Mouse (Mus musculus): ENCODE measurements around the gene Itpk1. TPM values are rescaled to one million over a fixed set of nuclear protein-coding genes. Genes with fewer than 3 reads are reported as not detected.
A peak's percentile ranks its signal among the peaks of the same experiment; 100 is the strongest.

Gene Itpk1
- polyA plus RNA-seq, 1 experiment: 34.2 TPM

DNA sequence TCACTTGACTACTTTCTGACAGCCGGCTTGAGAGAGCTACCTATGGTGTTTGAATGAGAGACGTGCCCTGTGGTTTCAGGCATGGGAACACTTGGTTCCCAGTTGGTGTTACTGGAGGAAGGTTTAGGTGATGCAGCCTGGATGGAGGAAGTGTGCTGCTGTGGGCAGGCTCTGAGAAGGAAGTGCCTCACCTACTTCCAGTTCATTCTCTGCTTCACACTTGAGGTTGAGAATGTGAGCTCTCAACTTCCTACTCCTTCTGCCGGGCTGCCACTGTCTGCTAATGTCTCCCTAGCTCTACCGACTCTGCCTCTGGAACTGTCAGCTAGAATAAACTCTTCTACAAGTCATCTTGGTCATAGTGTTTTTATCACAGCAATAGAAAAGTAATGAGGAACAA lies 83.5 kb downstream of the Itpk1 start:
- H3K27ac ChIP-seq (ENCODE audit: control insufficient read depth, insufficient read depth, low read length): no peak overlapping the region

DNA sequence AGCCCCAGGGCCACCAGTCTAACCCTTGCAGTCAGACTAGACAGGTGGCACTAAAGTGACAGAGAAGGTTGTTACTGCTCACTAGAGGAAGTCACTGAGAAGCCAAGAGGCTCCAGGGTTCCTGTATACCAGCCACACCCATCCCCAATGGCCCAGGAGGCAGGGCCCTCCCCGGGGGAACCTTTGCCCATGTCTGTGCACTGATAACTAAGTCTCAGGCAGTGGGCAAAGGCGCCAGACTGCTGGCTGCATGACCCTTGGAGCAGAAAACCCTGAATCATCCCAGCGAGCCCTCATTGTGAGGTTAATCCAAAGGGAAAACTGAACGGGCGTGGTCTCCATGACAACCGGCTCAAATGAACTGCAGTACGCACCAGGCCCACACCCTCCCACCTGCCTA lies 84.8 kb downstream of the Itpk1 start:
- no peaks in the 10 kb centered on the region for H3K27me3 ChIP-seq (ENCODE audit: control insufficient read depth, insufficient read depth, low read length)
- TF ChIP-seq CTCF (IDR thresholded peaks at IDR 0.05; ENCODE audit: borderline replicate concordance, control insufficient read depth, extremely low read depth, insufficient read depth, low read length, poor library complexity): no peak
- no peak for TF ChIP-seq POLR2A (IDR thresholded peaks at IDR 0.05; ENCODE audit: control insufficient read depth, extremely low read depth, insufficient read depth, low read length, poor library complexity)
- H3K4me3 ChIP-seq (ENCODE audit: control insufficient read depth, insufficient read depth, low read length): no peak overlapping the region
- no peak overlapping the region for H3K27ac ChIP-seq (ENCODE audit: control insufficient read depth, insufficient read depth, low read length)
- DNase-seq: no peak
- H3K4me1 ChIP-seq (replicated peaks; ENCODE audit: control insufficient read depth, insufficient read depth, low read length): peaks cover 26% of the 10 kb centered on the region
- H3K36me3 ChIP-seq (ENCODE audit: control insufficient read depth, insufficient read depth, low read length): no peaks in the 10 kb centered on the region
- 77% methylated on average over 7 of the region's 7 CpGs for WGBS

More for the DNA sequence above, 83.5 kb downstream of the Itpk1 start:
- Histone ChIP-seq H3K4me3 (ENCODE audit: control insufficient read depth, insufficient read depth, low read length) (no peak overlapping the region), H3K36me3 (ENCODE audit: control insufficient read depth, insufficient read depth, low read length) (no peaks in the 10 kb centered on the region), H3K4me1 (replicated peaks; ENCODE audit: control insufficient read depth, insufficient read depth, low read length) (peaks cover 26% of the 10 kb centered on the region), H3K27me3 (ENCODE audit: control insufficient read depth, insufficient read depth, low read length) (no peaks in the 10 kb centered on the region)
- DNase-seq: no peak
- TF ChIP-seq CTCF (IDR thresholded peaks at IDR 0.05; ENCODE audit: borderline replicate concordance, control insufficient read depth, extremely low read depth, insufficient read depth, low read length, poor library complexity) (no peak), POLR2A (IDR thresholded peaks at IDR 0.05; ENCODE audit: control insufficient read depth, extremely low read depth, insufficient read depth, low read length, poor library complexity) (no peak)
- 80% methylated on average over 4 of the region's 4 CpGs for WGBS

DNA sequence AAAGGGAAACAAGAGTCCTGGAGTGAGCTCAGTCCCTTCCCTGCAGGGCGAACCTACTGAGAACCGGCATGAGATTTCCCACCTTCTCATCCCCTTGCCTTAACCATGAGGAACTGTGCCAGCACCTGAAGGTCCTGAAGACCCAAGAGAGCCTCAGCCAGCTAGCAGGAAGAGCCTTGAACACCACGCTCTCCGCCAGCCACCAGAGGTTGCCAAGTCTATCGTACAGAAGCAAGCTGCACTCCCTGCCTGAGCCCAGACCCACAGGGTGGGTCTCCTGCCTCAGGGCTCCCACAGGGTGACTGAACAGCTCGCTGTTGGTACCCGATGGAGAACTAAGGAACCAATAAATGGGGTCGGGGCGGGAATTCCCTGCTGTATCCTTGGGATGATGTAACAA lies 86.6 kb downstream of the Itpk1 start:
- H3K27me3 ChIP-seq (ENCODE audit: control insufficient read depth, insufficient read depth, low read length): no peaks in the 10 kb centered on the region
- 81% methylated on average over 9 of the region's 9 CpGs for WGBS
- no peaks in the 10 kb centered on the region for H3K36me3 ChIP-seq (ENCODE audit: control insufficient read depth, insufficient read depth, low read length)
- H3K27ac ChIP-seq (ENCODE audit: control insufficient read depth, insufficient read depth, low read length): no peak overlapping the region
- TF ChIP-seq POLR2A (IDR thresholded peaks at IDR 0.05; ENCODE audit: control insufficient read depth, extremely low read depth, insufficient read depth, low read length, poor library complexity) (no peak), CTCF (IDR thresholded peaks at IDR 0.05; ENCODE audit: borderline replicate concordance, control insufficient read depth, extremely low read depth, insufficient read depth, low read length, poor library complexity) (no peak)
- peaks cover 33% of the 10 kb centered on the region for H3K4me1 ChIP-seq (replicated peaks; ENCODE audit: control insufficient read depth, insufficient read depth, low read length)
- no peak overlapping the region for H3K4me3 ChIP-seq (ENCODE audit: control insufficient read depth, insufficient read depth, low read length)
- DNase-seq: no peak

DNA sequence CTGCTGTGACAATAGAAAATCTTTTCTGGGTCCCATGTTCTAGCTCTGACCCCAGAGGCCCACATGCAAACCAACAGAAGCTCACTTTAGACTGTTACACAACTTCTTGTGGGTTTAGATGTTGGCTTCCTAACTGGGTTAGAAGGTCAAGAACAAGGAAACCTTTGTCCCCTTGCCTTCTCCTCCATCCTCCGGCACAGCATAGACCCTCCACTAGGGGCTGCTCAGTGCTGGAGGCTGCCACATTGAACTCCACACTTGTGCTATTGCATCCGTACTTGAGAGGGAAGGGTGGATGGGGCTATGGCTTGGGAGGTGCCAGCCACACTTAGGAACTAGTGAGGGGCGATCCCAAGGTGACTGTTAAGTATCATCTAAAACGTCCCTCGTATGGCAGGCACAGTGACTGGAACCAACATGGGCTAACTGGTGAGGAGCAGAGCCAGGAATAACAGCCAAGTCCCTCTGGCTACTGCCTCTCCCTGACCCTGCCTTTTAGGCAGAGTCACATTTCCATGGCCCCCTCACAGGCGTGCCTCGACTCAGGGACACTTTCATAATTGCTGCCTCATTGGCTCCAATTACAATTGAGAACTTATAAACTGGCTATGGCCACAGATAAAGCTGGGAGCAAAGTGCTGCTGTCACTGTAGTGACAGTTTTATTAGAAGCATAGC lies 87.7 kb downstream of the Itpk1 start:
- no peak for TF ChIP-seq CTCF (IDR thresholded peaks at IDR 0.05; ENCODE audit: borderline replicate concordance, control insufficient read depth, extremely low read depth, insufficient read depth, low read length, poor library complexity)
- TF ChIP-seq POLR2A (IDR thresholded peaks at IDR 0.05; ENCODE audit: control insufficient read depth, extremely low read depth, insufficient read depth, low read length, poor library complexity): no peak
- DNase-seq: no peak
- peaks cover 31% of the 10 kb centered on the region for H3K4me1 ChIP-seq (replicated peaks; ENCODE audit: control insufficient read depth, insufficient read depth, low read length)
- no peak overlapping the region for H3K4me3 ChIP-seq (ENCODE audit: control insufficient read depth, insufficient read depth, low read length)
- no peaks in the 10 kb centered on the region for H3K36me3 ChIP-seq (ENCODE audit: control insufficient read depth, insufficient read depth, low read length)
- no peak overlapping the region for H3K27ac ChIP-seq (ENCODE audit: control insufficient read depth, insufficient read depth, low read length)
- H3K27me3 ChIP-seq (ENCODE audit: control insufficient read depth, insufficient read depth, low read length): no peaks in the 10 kb centered on the region
- WGBS: 90% methylated on average over 7 of the region's 7 CpGs

DNA sequence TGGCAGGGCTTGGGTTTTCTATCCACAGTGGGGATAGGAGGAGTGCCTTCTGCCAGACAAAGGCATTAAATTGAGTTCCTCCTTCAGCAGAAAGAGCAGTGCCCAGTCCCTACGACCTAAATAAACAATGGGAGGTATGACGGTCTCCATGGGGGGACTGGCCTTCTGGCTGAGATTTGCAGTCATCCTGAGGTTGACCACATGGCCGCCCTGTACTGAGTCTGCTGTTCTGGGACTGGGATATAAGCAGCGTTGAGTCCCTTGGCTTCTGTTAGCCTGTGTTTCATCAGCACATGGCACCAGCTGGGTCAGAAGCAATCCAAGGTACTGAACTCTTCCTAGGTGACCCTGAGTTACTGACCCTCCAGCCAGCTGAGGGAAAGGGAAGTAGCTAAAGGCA lies 88.5 kb downstream of the Itpk1 start:
- no peak overlapping the region for H3K27ac ChIP-seq (ENCODE audit: control insufficient read depth, insufficient read depth, low read length)
- no peak for DNase-seq
- H3K4me3 ChIP-seq (ENCODE audit: control insufficient read depth, insufficient read depth, low read length): no peak overlapping the region
- WGBS: 87% methylated on average over 4 of the region's 4 CpGs
- H3K36me3 ChIP-seq (ENCODE audit: control insufficient read depth, insufficient read depth, low read length): no peaks in the 10 kb centered on the region
- no peak for TF ChIP-seq POLR2A (IDR thresholded peaks at IDR 0.05; ENCODE audit: control insufficient read depth, extremely low read depth, insufficient read depth, low read length, poor library complexity)
- TF ChIP-seq CTCF (IDR thresholded peaks at IDR 0.05; ENCODE audit: borderline replicate concordance, control insufficient read depth, extremely low read depth, insufficient read depth, low read length, poor library complexity): no peak
- peaks cover 34% of the 10 kb centered on the region for H3K4me1 ChIP-seq (replicated peaks; ENCODE audit: control insufficient read depth, insufficient read depth, low read length)
- H3K27me3 ChIP-seq (ENCODE audit: control insufficient read depth, insufficient read depth, low read length): no peaks in the 10 kb centered on the region

DNA sequence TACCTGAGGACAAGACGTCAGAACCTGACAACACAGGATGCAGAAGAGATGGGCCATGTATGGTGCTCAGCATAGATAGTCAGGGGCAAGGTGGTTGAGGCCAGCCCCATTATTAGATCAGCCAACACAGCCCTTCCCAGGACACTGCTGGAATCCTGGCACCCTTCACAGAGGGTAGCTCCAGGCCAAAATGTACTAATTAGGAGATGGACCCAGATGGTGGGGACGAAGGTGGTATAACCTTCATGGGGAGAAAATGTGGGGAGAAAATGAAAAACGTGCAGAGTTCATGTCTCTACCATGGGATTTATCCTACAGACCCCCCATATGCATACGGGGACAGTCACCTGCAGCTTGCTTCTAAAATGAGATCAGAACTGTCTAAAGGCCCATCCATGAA lies 91.3 kb downstream of the Itpk1 start:
- Histone ChIP-seq H3K36me3 (ENCODE audit: control insufficient read depth, insufficient read depth, low read length) (no peaks in the 10 kb centered on the region), H3K4me1 (replicated peaks; ENCODE audit: control insufficient read depth, insufficient read depth, low read length) (peaks cover 29% of the 10 kb centered on the region), H3K27me3 (ENCODE audit: control insufficient read depth, insufficient read depth, low read length) (no peaks in the 10 kb centered on the region), H3K27ac (ENCODE audit: control insufficient read depth, insufficient read depth, low read length) (no peak overlapping the region; the same call in 1 of the 2 replicates), H3K4me3 (ENCODE audit: control insufficient read depth, insufficient read depth, low read length) (no peak overlapping the region)
- WGBS: 90% methylated on average over 4 of the region's 4 CpGs
- DNase-seq: no peak
- TF ChIP-seq CTCF (IDR thresholded peaks at IDR 0.05; ENCODE audit: borderline replicate concordance, control insufficient read depth, extremely low read depth, insufficient read depth, low read length, poor library complexity): no peak
- no peak for TF ChIP-seq POLR2A (IDR thresholded peaks at IDR 0.05; ENCODE audit: control insufficient read depth, extremely low read depth, insufficient read depth, low read length, poor library complexity)

DNA sequence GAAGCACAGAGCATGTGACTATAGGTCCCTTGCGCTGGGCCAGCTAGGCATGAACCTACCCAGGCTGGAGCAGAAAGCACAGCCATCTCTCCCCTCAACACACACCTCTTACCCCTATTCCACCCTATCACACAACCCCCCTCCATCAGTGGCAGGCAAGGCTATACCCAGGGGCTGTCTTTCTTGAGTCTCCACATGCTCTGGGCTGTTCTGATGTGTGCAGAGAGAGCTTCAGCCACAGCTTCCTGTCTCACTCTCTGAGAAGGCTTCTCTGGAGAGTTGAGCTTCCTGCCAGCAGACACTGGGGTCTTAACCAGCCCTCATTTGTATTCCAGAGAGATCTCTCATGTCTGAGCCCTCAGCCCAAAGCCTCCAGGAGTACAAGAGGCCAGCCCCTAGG lies 92.3 kb downstream of the Itpk1 start:
- no peaks in the 10 kb centered on the region for H3K27me3 ChIP-seq (ENCODE audit: control insufficient read depth, insufficient read depth, low read length)
- H3K27ac ChIP-seq (ENCODE audit: control insufficient read depth, insufficient read depth, low read length): peak overlapping the region; percentile 73
- DNase-seq: peak; percentile 64
- 16% methylated on average over 1 of the region's 1 CpGs for WGBS
- H3K4me1 ChIP-seq (replicated peaks; ENCODE audit: control insufficient read depth, insufficient read depth, low read length): peaks cover 29% of the 10 kb centered on the region
- H3K36me3 ChIP-seq (ENCODE audit: control insufficient read depth, insufficient read depth, low read length): no peaks in the 10 kb centered on the region
- no peak for TF ChIP-seq CTCF (IDR thresholded peaks at IDR 0.05; ENCODE audit: borderline replicate concordance, control insufficient read depth, extremely low read depth, insufficient read depth, low read length, poor library complexity)
- peak; percentile 41; the same call in 1 of the 2 replicates for TF ChIP-seq POLR2A (IDR thresholded peaks at IDR 0.05; ENCODE audit: control insufficient read depth, extremely low read depth, insufficient read depth, low read length, poor library complexity)
- no peak overlapping the region for H3K4me3 ChIP-seq (ENCODE audit: control insufficient read depth, insufficient read depth, low read length)
